Mouse (Mus musculus) layer of hippocampus, adult 2 months (tissue): ENCODE data around the gene Igsf8. TPM values are rescaled to one million over a fixed set of nuclear protein-coding genes. Genes with fewer than 3 reads are reported as not detected.

Source experiments
- DNase-seq, 2 experiments: peaks; one replicate each; pipeline ENCODE4 v3.0.0; 2022; ENCODE audit warnings: low spot score in 2 of 2
- H3K27ac ChIP-seq: fragments of 200-600 bp; 2 replicates; pipeline ENCODE4 v1.8.1; 2022
- H3K4me3 ChIP-seq: fragments of 200-600 bp; 2 replicates; pipeline ENCODE4 v1.8.1; 2022; ENCODE audit warnings: mild to moderate bottlenecking
- CTCF ChIP-seq: fragments of 200-600 bp; conservative IDR thresholded peaks from 2 replicates; pipeline ENCODE4 v1.8.1; 2022; ENCODE audit warnings: antibody characterized with exemption, mild to moderate bottlenecking, moderate library complexity
- total RNA-seq, 2 experiments: library from RNA; stranded (reverse); gene quantifications; 2 replicates each; pipeline ENCODE4 v1.2.3; 2021

Gene Igsf8
- total RNA-seq, 2 experiments from 2014 or later: 255 to 257 TPM

GRCm38 (mm10) chr1:172335804-172336203 is 74.4 kb downstream of the Igsf8 start:
- Histone ChIP-seq H3K27ac (no peak overlapping the region), H3K4me3 (no peak overlapping the region)
- no peak for TF ChIP-seq CTCF
- DNase-seq: no peak

- H3K27ac ChIP-seq: no peak overlapping the region
- no peak for DNase-seq
- no peak for TF ChIP-seq CTCF
Observed at GRCm38 (mm10) chr1:172337411-172338185, 76.2 kb downstream of the Igsf8 start.

GRCm38 (mm10) chr1:172340729-172341321 is 79.4 kb downstream of the Igsf8 start, which contains the start of gene Kcnj10:
Gene Kcnj10 (plus strand): TSS chr1:172341210.
- H3K4me3 ChIP-seq: peak within 1 kb of the TSS; percentile 55
- peak; percentile 80 to 84 for DNase-seq
- no peak for TF ChIP-seq CTCF
- H3K27ac ChIP-seq: peak within 1 kb of the TSS; percentile 89

More at GRCm38 (mm10) chr1:172337411-172338185, 76.2 kb downstream of the Igsf8 start:
- H3K4me3 ChIP-seq: no peak overlapping the region

GRCm38 (mm10) chr1:172341386-172341785 is 79.9 kb downstream of the Igsf8 start:
- no peak for DNase-seq
- Histone ChIP-seq H3K4me3 (peak overlapping the region; percentile 55), H3K27ac (peak overlapping the region; percentile 89)
- TF ChIP-seq CTCF: no peak

GRCm38 (mm10) chr1:172342729-172343128 is 81.3 kb downstream of the Igsf8 start:
- TF ChIP-seq CTCF: no peak
- H3K27ac ChIP-seq: peak overlapping the region; percentile 90
- peak in 1 of 2 experiments; percentile 87 for DNase-seq
- peak overlapping the region; percentile 55 for H3K4me3 ChIP-seq

GRCm38 (mm10) chr1:172343914-172344313 is 82.5 kb downstream of the Igsf8 start:
- Histone ChIP-seq H3K4me3 (peak overlapping the region; percentile 35), H3K27ac (peak overlapping the region; percentile 90)
- DNase-seq: no peak
- no peak for TF ChIP-seq CTCF

- H3K4me3 ChIP-seq: no peak overlapping the region
- peak overlapping the region; percentile 90 for H3K27ac ChIP-seq
- no peak for DNase-seq
- TF ChIP-seq CTCF: no peak
Observed at GRCm38 (mm10) chr1:172344820-172345219, 83.4 kb downstream of the Igsf8 start.

- Histone ChIP-seq H3K27ac (peak overlapping the region; percentile 91), H3K4me3 (no peak overlapping the region)
- no peak for DNase-seq
- peak; percentile 45 for TF ChIP-seq CTCF
Observed at GRCm38 (mm10) chr1:172346707-172347106, 85.3 kb downstream of the Igsf8 start.

- Histone ChIP-seq H3K4me3 (no peak overlapping the region), H3K27ac (peak overlapping the region; percentile 91)
- no peak for TF ChIP-seq CTCF
- DNase-seq: no peak
Observed at GRCm38 (mm10) chr1:172347382-172347781, 85.9 kb downstream of the Igsf8 start.

GRCm38 (mm10) chr1:172349504-172349903 is 88.1 kb downstream of the Igsf8 start:
- Histone ChIP-seq H3K4me3 (no peak overlapping the region), H3K27ac (peak overlapping the region; percentile 91)
- TF ChIP-seq CTCF: no peak
- no peak for DNase-seq

- no peak overlapping the region; the same call in 1 of the 2 replicates for H3K4me3 ChIP-seq
- peak overlapping the region; percentile 91 for H3K27ac ChIP-seq
- peak; percentile 60 to 88 for DNase-seq
- TF ChIP-seq CTCF: no peak
Observed at GRCm38 (mm10) chr1:172349916-172350812, 88.7 kb downstream of the Igsf8 start.

- peak overlapping the region; percentile 91 for H3K27ac ChIP-seq
- DNase-seq: no peak
- TF ChIP-seq CTCF: no peak
- no peak overlapping the region for H3K4me3 ChIP-seq
Observed at GRCm38 (mm10) chr1:172352001-172352400, 90.6 kb downstream of the Igsf8 start.

- H3K4me3 ChIP-seq: no peak overlapping the region
- no peak for TF ChIP-seq CTCF
- peak overlapping the region; percentile 91 for H3K27ac ChIP-seq
- no peak for DNase-seq
Observed at GRCm38 (mm10) chr1:172352453-172352852, 91.0 kb downstream of the Igsf8 start.
